Mouse (Mus musculus) lung, postnatal 0 days (tissue): ENCODE measurements around the gene Tppp3.

Source experiments
- CTCF ChIP-seq: IDR thresholded peaks from 2 replicates; pipeline ENCODE4 v1.5.1; 2016; ENCODE audit warnings: antibody characterized with exemption, mild to moderate bottlenecking
- EP300 ChIP-seq: IDR thresholded peaks from 2 replicates; pipeline ENCODE4 v1.6.1; 2016; ENCODE audit warnings: antibody characterized with exemption, mild to moderate bottlenecking, control low read depth

- no peak for TF ChIP-seq CTCF
- TF ChIP-seq EP300: no peak
Observed at GRCm38 (mm10) chr8:105474680-105475079, 3.4 kb upstream of the Tppp3 start.
